Mouse (Mus musculus) C2C12 (cell line): ENCODE measurements at regions not wholly inside any gene's neighbourhood (a gene's known extent, or its start where the extent isn't known, plus 50 kb on each side); places are given as distances from the start of the nearest gene placed in this dataset.

Experiments
- CTCF ChIP-seq: IDR thresholded peaks from one replicate; pipeline ENCODE4 v1.5.1; 2011; ENCODE audit not compliant: control insufficient read depth, insufficient read depth, insufficient read length
- FOSL1 ChIP-seq: IDR thresholded peaks from one replicate; pipeline ENCODE4 v1.8.0; 2011; ENCODE audit warnings: mild to moderate bottlenecking, low read length; ENCODE audit not compliant: poor library complexity, insufficient read depth, severe bottlenecking
- MAX ChIP-seq: IDR thresholded peaks from one replicate; pipeline ENCODE4 v1.6.1; 2011; ENCODE audit warnings: mild to moderate bottlenecking, control low read depth
- MYOD1 ChIP-seq: IDR thresholded peaks from one replicate; pipeline ENCODE4 v1.6.1; 2011; ENCODE audit warnings: low read depth; ENCODE audit not compliant: control insufficient read depth, insufficient read length
- MYOG ChIP-seq: IDR thresholded peaks from one replicate; pipeline ENCODE4 v1.6.1; 2011; ENCODE audit not compliant: control insufficient read depth, insufficient read length; ENCODE audit errors: extremely low read depth
- USF1 ChIP-seq: IDR thresholded peaks from one replicate; pipeline ENCODE4 v1.6.1; 2011; ENCODE audit warnings: low read depth, mild to moderate bottlenecking, control low read depth, moderate library complexity

DNA sequence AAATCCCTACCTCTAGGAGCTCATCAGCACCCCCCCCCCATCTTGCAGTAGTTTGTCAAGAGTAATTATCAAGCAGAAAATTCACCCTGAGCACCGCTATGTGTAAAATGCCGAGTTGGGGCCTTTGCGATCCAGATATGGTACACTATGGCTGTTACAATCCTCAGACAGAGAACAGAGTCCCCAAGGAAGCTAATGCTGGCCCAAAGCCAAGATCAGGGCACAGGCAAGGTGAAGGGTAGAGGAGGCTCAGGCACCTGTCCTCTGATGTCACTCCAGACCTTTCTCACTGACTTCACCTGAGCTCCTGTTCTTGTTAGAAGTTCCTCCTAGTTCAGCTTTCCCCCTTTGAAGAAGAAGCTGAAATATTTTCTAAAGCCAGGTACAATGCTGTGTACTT is 179.5 kb downstream of the Gpam start:
- TF ChIP-seq CTCF: no peak
- no peak for TF ChIP-seq MAX
- TF ChIP-seq USF1: no peak
- no peak for TF ChIP-seq MYOG
- no peak for TF ChIP-seq FOSL1
- no peak for TF ChIP-seq MYOD1
